Mouse (Mus musculus) thymus, postnatal 25 days (tissue): ENCODE measurements around the gene Rapgef5.

Experiments
- DNase-seq: peaks from one replicate; pipeline ENCODE4 v3.0.0; 2022

The Rapgef5 gene

GRCm38 (mm10) chr12:117516179-117516578 is at the start of gene Rapgef5:
Rapgef5 (plus strand) TSS chr12:117516479.
- DNase-seq: no peak

DNA sequence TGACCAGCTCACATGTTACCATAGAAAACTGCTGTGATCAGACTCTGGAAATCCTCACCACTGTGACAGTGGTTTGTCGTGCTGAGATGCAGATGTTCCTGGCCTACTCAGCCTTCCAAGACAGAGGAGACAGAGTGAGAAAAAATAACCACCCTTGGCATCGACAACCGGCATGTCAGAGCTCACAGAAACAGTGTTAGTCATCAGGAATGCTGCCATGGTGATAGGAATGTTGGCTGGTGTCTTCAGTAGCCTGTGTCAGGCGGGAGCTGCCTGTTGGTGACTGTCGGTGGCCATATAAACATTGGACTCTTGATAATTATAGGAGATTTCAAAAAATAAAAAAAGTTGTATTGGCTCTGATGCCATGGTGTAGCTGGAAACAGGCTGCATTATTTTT is 48.0 kb upstream of the Rapgef5 start:
- no peak for DNase-seq

- no peak for DNase-seq
Observed at GRCm38 (mm10) chr12:117479014-117479413, 37.3 kb upstream of the Rapgef5 start.

DNA sequence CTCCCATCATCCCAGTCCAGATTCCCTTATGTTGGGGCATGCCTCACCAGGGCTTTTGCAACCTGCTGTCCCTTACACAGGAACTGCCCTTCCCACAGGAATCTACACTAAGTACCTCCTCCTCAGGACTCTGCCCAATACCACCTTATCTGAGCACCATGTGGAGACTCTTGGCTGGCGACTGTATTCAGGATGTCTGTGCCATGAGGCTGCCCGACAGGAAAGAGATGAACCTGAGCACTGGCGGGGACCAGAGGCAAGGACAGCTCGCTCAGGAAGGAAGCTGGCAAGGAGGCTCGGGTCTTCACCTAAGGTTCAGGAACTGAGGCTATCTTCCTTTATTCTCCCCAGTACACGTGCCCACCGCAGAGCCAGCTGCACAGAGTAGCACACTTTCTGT is 36.6 kb upstream of the Rapgef5 start:
- no peak for DNase-seq

GRCm38 (mm10) chr12:117480958-117481357 is 35.3 kb upstream of the Rapgef5 start:
- DNase-seq: no peak

GRCm38 (mm10) chr12:117482665-117483064 is 33.6 kb upstream of the Rapgef5 start:
- DNase-seq: no peak

GRCm38 (mm10) chr12:117486118-117487057 is 29.9 kb upstream of the Rapgef5 start:
- DNase-seq: no peak

GRCm38 (mm10) chr12:117496501-117497176 is 19.6 kb upstream of the Rapgef5 start:
- DNase-seq: no peak

DNA sequence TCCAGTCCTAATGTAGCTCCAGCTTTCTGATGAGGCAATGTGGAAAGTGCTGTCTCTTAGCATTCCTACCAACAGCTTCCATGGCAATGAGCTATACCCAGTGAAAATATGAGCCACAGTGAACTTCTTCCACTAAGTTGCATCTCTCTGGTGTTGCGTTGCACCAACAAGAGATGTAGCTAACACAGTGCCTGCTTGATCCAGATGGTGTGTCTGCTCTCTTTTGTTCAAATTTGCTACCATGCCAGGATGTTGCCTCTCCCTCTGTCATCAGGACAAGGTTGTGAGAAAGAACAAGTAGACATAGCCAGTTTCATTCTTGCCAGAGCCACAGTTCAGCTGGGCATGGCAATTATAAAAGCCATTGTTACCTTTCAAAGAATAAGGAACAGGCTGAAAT is 18.9 kb upstream of the Rapgef5 start:
- no peak for DNase-seq

- DNase-seq: no peak
Observed at GRCm38 (mm10) chr12:117499242-117499641, 17.0 kb upstream of the Rapgef5 start.

- no peak for DNase-seq
Observed at GRCm38 (mm10) chr12:117501180-117501579, 15.1 kb upstream of the Rapgef5 start.

GRCm38 (mm10) chr12:117502834-117503233 is 13.4 kb upstream of the Rapgef5 start:
- no peak for DNase-seq

DNA sequence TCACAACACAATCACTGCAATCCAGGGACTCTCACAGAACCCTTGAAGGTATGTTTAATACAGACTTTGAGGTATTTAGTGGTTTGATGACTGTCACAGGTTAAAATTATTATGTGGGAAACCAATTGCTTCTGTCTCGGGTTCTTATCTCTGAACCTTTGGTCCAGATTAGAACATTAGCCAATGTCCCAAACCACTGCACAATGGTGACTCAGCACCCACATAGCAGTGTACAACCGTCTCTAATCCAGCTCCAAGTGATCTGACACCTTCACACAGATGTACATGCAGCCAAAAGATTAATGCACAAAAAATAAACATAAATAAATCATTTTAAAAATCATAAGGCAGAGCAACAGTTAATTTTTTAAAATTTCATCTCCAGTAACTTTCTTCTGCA is 11.1 kb upstream of the Rapgef5 start:
- no peak for DNase-seq

- peak; percentile 2 for DNase-seq
Observed at GRCm38 (mm10) chr12:117507772-117508171, 8.5 kb upstream of the Rapgef5 start.

- DNase-seq: no peak
Observed at GRCm38 (mm10) chr12:117509919-117510318, 6.4 kb upstream of the Rapgef5 start.

DNA sequence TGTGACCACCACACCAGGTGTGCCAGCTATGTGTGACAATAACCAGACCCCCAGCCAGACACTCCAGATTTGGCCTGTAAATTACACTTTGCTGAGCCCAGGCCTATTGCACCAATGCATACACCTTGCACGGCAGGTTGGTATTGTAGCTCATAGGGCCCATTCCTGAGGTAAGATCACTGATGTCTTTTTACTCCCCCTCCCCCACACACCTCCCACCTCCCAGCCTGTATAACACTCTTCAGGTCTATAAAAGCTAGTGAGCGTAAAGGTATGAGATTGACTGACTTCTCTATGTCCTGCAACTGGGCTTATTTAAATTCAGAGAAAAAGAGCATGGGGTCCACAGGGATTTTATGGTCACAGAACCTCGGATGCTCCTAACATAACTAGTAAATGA is 3.8 kb upstream of the Rapgef5 start:
- no peak for DNase-seq

- DNase-seq: no peak
Observed at GRCm38 (mm10) chr12:117513150-117513932, 2.9 kb upstream of the Rapgef5 start.

DNA sequence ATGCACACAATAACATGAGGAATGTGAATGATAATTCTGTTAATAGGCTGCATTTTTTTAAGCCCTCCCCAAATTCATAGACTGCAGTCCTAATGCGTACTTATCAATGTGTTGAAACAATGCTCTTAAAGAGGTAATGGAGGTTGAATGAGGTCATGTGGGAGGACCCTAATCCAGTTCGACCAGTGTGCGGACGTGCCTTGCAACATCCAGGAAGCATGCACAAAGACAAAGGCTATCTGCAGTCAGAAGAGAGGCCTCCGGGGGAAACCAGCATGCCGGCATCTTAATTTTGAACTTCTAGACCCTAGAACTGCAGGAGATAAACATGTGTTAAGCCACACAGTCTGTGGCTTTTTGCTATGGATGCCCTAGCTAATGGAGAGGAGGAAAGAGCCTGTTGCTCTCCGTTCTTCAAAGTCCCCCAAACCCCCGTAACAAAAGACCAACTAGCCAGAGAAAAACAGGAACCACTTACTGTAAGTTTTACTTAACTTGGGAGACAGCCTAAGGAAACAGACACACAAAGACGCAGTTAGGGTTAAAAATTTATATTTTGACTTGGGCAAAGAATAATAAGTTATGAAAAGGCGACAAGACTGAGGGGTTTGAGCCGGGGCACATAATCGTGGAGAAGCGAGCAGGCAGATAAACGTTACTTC is 1.1 kb downstream of the Rapgef5 start:
- DNase-seq: no peak

DNA sequence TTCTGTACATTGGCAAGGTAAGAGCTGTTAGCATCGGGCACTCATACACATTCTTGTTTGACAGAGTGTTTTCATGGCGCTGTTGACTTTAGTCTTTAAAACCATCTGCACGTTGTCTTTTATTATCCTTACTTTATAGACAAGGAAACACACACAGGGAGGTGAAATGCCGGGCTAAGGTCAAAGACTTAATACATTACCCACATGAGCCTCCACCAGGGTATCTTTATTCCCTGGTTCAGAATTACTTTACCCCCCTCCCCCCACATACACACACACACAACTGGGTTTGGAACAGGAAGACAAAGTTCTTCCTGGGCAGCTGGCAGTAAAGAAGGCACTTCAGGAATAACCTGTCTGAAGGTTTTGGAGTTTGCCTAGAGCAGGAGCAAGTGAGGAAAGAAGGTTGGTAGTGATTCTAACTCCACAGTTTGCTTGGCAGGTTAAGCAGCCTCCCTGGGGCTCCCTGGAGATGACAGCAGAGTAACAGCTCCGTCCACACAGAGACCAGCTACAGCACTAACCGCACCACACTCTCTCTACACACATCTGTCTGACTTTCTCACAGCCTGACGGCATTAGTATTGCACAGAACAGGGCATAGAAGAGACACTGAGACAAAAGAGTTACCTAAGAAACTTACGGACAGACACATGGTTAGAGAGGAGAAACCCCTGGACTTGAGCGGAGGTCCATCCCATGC is 8.2 kb downstream of the Rapgef5 start:
- no peak for DNase-seq

GRCm38 (mm10) chr12:117527889-117528288 is 11.6 kb downstream of the Rapgef5 start:
- DNase-seq: no peak

DNA sequence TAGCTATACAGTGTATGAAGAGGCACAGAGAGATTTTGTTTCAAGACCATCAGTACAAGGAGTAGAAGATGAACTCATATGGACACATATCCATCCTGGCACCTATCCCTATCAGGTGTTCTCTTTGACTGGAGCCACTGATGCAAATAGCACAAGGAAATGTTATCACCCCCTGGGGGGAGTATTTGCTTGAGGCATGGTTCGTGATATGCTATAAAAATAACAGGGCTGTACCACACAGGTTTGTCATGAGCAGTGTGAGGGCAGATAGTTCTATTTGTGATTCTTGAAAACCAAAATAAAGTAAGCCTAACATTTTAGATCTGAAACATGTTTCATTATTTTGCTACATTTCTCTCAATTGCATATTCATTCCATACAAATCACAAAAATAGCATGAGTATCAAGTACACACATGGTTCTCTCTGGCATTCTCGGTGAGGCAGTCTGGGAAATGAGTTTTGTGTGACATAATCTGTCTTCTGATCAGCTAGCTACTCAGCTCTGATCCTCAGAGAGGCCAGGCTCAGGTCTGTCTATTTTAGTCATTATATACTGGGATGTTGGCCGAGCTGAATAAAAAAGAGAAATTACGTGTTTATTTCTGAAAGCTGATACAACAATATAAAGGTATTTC is 12.3 kb downstream of the Rapgef5 start:
- no peak for DNase-seq

GRCm38 (mm10) chr12:117531106-117531505 is 14.8 kb downstream of the Rapgef5 start:
- no peak for DNase-seq
